8 mouse cellular contexts compared by ENCODE assay signal in the genomic region with DNA sequence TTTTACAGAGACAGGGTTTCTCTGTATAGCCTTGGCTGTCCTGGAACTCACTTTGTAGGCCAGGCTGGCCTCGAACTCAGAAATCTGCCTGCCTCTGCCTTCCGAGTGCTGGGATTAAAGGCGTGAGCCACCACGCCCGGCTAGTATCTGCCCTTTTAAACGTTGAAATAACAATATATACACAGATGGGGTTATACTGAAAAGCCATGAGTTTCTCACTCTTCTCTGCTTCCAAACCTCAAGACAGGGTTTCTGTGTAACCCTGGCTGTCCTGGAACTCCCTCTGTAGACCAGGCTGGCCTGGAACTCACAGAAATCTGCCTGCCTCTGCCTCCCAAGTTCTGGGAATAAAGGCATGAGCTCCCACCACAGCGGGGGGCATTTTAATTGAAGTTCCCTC. TPM values are rescaled to one million over a fixed set of nuclear protein-coding genes. Genes with fewer than 3 reads are reported as not detected.
DNase-seq lines count a peak whose midpoint lies in the region; ATAC-seq and TF ChIP-seq lines count a peak whose summit lies in the region.
"Not testable (repeated sequence)": the region's sequence is repeated elsewhere in the genome, so short reads cannot be mapped to it uniquely, and the experiment has no call there.

No protein-coding gene starts in this region.

- H3K4me1 ChIP-seq in ES-Bruce4 (ENCODE audit: control insufficient read depth, insufficient read depth, low read length) = not testable (repeated sequence)
- H3K4me1 ChIP-seq in forebrain, embryonic 15.5 days = peaks cover 27% of the 10 kb centered on the region
- peaks cover 22% of the 10 kb centered on the region for H3K4me1 ChIP-seq in heart, embryonic 16.5 days (ENCODE audit: control insufficient read depth, insufficient read depth, low read length)
- peaks cover 11% of the 10 kb centered on the region; the same call in 1 of the 2 replicates for H3K4me1 ChIP-seq in intestine, embryonic 15.5 days (replicated peaks)
- peaks cover 33% of the 10 kb centered on the region for H3K4me1 ChIP-seq in liver, embryonic 12.5 days
- H3K4me1 ChIP-seq in midbrain, embryonic 12.5 days = peaks cover 21% of the 10 kb centered on the region
- peaks cover 22% of the 10 kb centered on the region for H3K4me1 ChIP-seq in stomach, embryonic 14.5 days (ENCODE audit: control insufficient read depth, insufficient read depth, low read length)

- not testable (repeated sequence) for H3K36me3 ChIP-seq in ES-Bruce4 (ENCODE audit: control insufficient read depth, insufficient read depth, low read length, poor library complexity, severe bottlenecking); forebrain, embryonic 15.5 days; heart, embryonic 16.5 days (ENCODE audit: control insufficient read depth, insufficient read depth); intestine, embryonic 15.5 days; liver, embryonic 12.5 days; midbrain, embryonic 12.5 days; stomach, embryonic 14.5 days (ENCODE audit: control insufficient read depth, insufficient read depth, low read length)

- WGBS in forebrain, embryonic 15.5 days = 90% methylated on average over 7 of the region's 7 CpGs
- 86% methylated on average over 7 of the region's 7 CpGs for WGBS in heart, embryonic 16.5 days
- 81% methylated on average over 7 of the region's 7 CpGs for WGBS in intestine, embryonic 15.5 days
- 64% methylated on average over 7 of the region's 7 CpGs for WGBS in liver, embryonic 12.5 days (ENCODE audit: insufficient replicate concordance)
- 88% methylated on average over 7 of the region's 7 CpGs for WGBS in midbrain, embryonic 12.5 days
- WGBS in stomach, embryonic 14.5 days = 91% methylated on average over 7 of the region's 7 CpGs

- H3K4me3 ChIP-seq in ES-Bruce4 (ENCODE audit: low read depth, low read length); heart, embryonic 16.5 days (ENCODE audit: low read length); intestine, embryonic 15.5 days (replicated peaks); midbrain, embryonic 12.5 days: not testable (repeated sequence)
- H3K4me3 ChIP-seq in forebrain, embryonic 15.5 days = peak overlapping the region; percentile 100
- H3K4me3 ChIP-seq in liver, embryonic 12.5 days = peak overlapping the region; percentile 99
- 0 out of 2 replicates have a peak overlapping the region, but pooled peaks have one; percentile 100 for H3K4me3 ChIP-seq in stomach, embryonic 14.5 days (ENCODE audit: low read depth, low read length)

- H3K27ac ChIP-seq in ES-Bruce4 (ENCODE audit: insufficient read depth, low read length) = peak overlapping the region; percentile 64
- peak overlapping the region; percentile 99 for H3K27ac ChIP-seq in forebrain, embryonic 15.5 days (replicated peaks)
- not testable (repeated sequence) for H3K27ac ChIP-seq in heart, embryonic 16.5 days (ENCODE audit: low read length); intestine, embryonic 15.5 days; stomach, embryonic 14.5 days (ENCODE audit: low read length)
- H3K27ac ChIP-seq in liver, embryonic 12.5 days = peak overlapping the region; percentile 96
- H3K27ac ChIP-seq in midbrain, embryonic 12.5 days (replicated peaks) = peak overlapping the region; percentile 98; the same call in 1 of the 2 replicates

- ATAC-seq in forebrain, embryonic 15.5 days (replicated peaks) = 0 out of 2 replicates have a peak, but pooled peaks have one; percentile 0
- ATAC-seq in heart, embryonic 16.5 days (replicated peaks; ENCODE audit: extremely low read depth, insufficient read depth, low FRiP score); intestine, embryonic 15.5 days; liver, embryonic 12.5 days; midbrain, embryonic 12.5 days (ENCODE audit: low FRiP score, low read depth); stomach, embryonic 14.5 days (ENCODE audit: insufficient number of reproducible peaks, insufficient read depth, low FRiP score, low read depth): not testable (repeated sequence)

- not testable (repeated sequence) for TF ChIP-seq POLR2A in ES-Bruce4 (IDR thresholded peaks at IDR 0.05; ENCODE audit: insufficient read depth, low read length)

- H3K4me2 ChIP-seq in forebrain, embryonic 15.5 days (replicated peaks) = peak overlapping the region; percentile 64; the same call in 1 of the 2 replicates
- H3K4me2 ChIP-seq in heart, embryonic 16.5 days (ENCODE audit: low read depth, low read length) = peak overlapping the region; percentile 57
- peak overlapping the region; percentile 61; the same call in 1 of the 2 replicates for H3K4me2 ChIP-seq in intestine, embryonic 15.5 days (replicated peaks)
- H3K4me2 ChIP-seq in liver, embryonic 12.5 days = peak overlapping the region; percentile 75
- peak overlapping the region; percentile 74 for H3K4me2 ChIP-seq in midbrain, embryonic 12.5 days (replicated peaks)
- H3K4me2 ChIP-seq in stomach, embryonic 14.5 days (replicated peaks; ENCODE audit: low read depth, low read length) = peak overlapping the region; percentile 33; the same call in 1 of the 2 replicates

- not testable (repeated sequence) for TF ChIP-seq EP300 in ES-Bruce4 (IDR thresholded peaks at IDR 0.05; ENCODE audit: insufficient read depth, low read depth, low read length)

- H3K27me3 ChIP-seq in ES-Bruce4 (ENCODE audit: control insufficient read depth, insufficient read depth, low read length, poor library complexity, severe bottlenecking); forebrain, embryonic 15.5 days; heart, embryonic 16.5 days (ENCODE audit: control insufficient read depth, insufficient read depth, low read length); intestine, embryonic 15.5 days (replicated peaks); liver, embryonic 12.5 days (replicated peaks); midbrain, embryonic 12.5 days; stomach, embryonic 14.5 days (ENCODE audit: control insufficient read depth, insufficient read depth, low read length): not testable (repeated sequence)

- TF ChIP-seq CTCF in ES-Bruce4 (IDR thresholded peaks at IDR 0.05; ENCODE audit: low read depth, low read length) = not testable (repeated sequence)

- peak overlapping the region; percentile 98 for H3K9ac ChIP-seq in ES-Bruce4 (ENCODE audit: low read depth, poor library complexity, severe bottlenecking)
- not testable (repeated sequence) for H3K9ac ChIP-seq in forebrain, embryonic 15.5 days (replicated peaks); heart, embryonic 16.5 days (ENCODE audit: low read length); intestine, embryonic 15.5 days; midbrain, embryonic 12.5 days (replicated peaks); stomach, embryonic 14.5 days (replicated peaks; ENCODE audit: low read depth, low read length)
- peak overlapping the region; percentile 98 for H3K9ac ChIP-seq in liver, embryonic 12.5 days

- DNase-seq in cerebellum, postnatal 25 days = peak; percentile 12 to 16

- not testable (repeated sequence) for H3K9me3 ChIP-seq in ES-Bruce4 (replicated peaks; ENCODE audit: control insufficient read depth, insufficient read depth, low read length, poor library complexity, severe bottlenecking); forebrain, embryonic 15.5 days; heart, embryonic 16.5 days (replicated peaks; ENCODE audit: control insufficient read depth, low read length); intestine, embryonic 15.5 days; liver, embryonic 12.5 days (replicated peaks); midbrain, embryonic 12.5 days; stomach, embryonic 14.5 days (ENCODE audit: control insufficient read depth, low read depth, low read length)

RNA-seq across cellular contexts. Expression of a gene that starts 0.6 kb away (rescaled TPM):
- 312 and 328 TPM in 2 replicates for polyA plus RNA-seq in ES-Bruce4 (2011; ENCODE audit: insufficient read depth, insufficient read length, low read depth, missing spikeins)
- 147 and 152 TPM in 2 replicates for polyA plus RNA-seq in forebrain, embryonic 15.5 days (2015; fragmentation: Nextera tagmentation; extraction: Ambion mirVana)
- polyA plus RNA-seq in heart, embryonic 16.5 days (2015; fragmentation: Nextera tagmentation; extraction: Ambion mirVana) = 60.9 and 69.8 TPM in 2 replicates
- 81.4 and 82.9 TPM in 2 replicates for polyA plus RNA-seq in intestine, embryonic 15.5 days (2015; fragmentation: Nextera tagmentation; extraction: Ambion mirVana)
- 57.7 and 63.0 TPM in 2 replicates for polyA plus RNA-seq in liver, embryonic 12.5 days (2016; fragmentation: Nextera tagmentation; extraction: Ambion mirVana)
- polyA plus RNA-seq in midbrain, embryonic 12.5 days (2016; fragmentation: Nextera tagmentation; extraction: Ambion mirVana) = 160 and 162 TPM in 2 replicates
- polyA plus RNA-seq in stomach, embryonic 14.5 days (2014; fragmentation: Nextera tagmentation; extraction: Ambion mirVana) = 61.2 and 65.1 TPM in 2 replicates

RNA-seq across cellular contexts. Expression of a gene that starts 49.7 kb away (rescaled TPM):
- polyA plus RNA-seq in ES-Bruce4 (2011; ENCODE audit: insufficient read depth, insufficient read length, low read depth, missing spikeins) = 78.2 and 85.8 TPM in 2 replicates
- polyA plus RNA-seq in forebrain, embryonic 15.5 days (2015; fragmentation: Nextera tagmentation; extraction: Ambion mirVana) = 36.5 and 39.8 TPM in 2 replicates
- polyA plus RNA-seq in heart, embryonic 16.5 days (2015; fragmentation: Nextera tagmentation; extraction: Ambion mirVana) = 33.1 and 33.5 TPM in 2 replicates
- polyA plus RNA-seq in intestine, embryonic 15.5 days (2015; fragmentation: Nextera tagmentation; extraction: Ambion mirVana) = 83.1 and 96.8 TPM in 2 replicates
- polyA plus RNA-seq in liver, embryonic 12.5 days (2016; fragmentation: Nextera tagmentation; extraction: Ambion mirVana) = 32.0 and 33.7 TPM in 2 replicates
- 114 and 122 TPM in 2 replicates for polyA plus RNA-seq in midbrain, embryonic 12.5 days (2016; fragmentation: Nextera tagmentation; extraction: Ambion mirVana)
- polyA plus RNA-seq in stomach, embryonic 14.5 days (2014; fragmentation: Nextera tagmentation; extraction: Ambion mirVana) = 85.5 and 86.8 TPM in 2 replicates

RNA-seq across cellular contexts. Expression of a gene that starts 54.6 kb away (rescaled TPM):
- 4.0 and 4.2 TPM in 2 replicates for polyA plus RNA-seq in ES-Bruce4 (2011; ENCODE audit: insufficient read depth, insufficient read length, low read depth, missing spikeins)
- polyA plus RNA-seq in forebrain, embryonic 15.5 days (2015; fragmentation: Nextera tagmentation; extraction: Ambion mirVana) = 8.7 and 10.5 TPM in 2 replicates
- polyA plus RNA-seq in heart, embryonic 16.5 days (2015; fragmentation: Nextera tagmentation; extraction: Ambion mirVana) = 7.5 and 9.9 TPM in 2 replicates
- polyA plus RNA-seq in intestine, embryonic 15.5 days (2015; fragmentation: Nextera tagmentation; extraction: Ambion mirVana) = 10.0 and 11.9 TPM in 2 replicates
- 3.2 and 4.3 TPM in 2 replicates for polyA plus RNA-seq in liver, embryonic 12.5 days (2016; fragmentation: Nextera tagmentation; extraction: Ambion mirVana)
- 6.1 and 6.5 TPM in 2 replicates for polyA plus RNA-seq in midbrain, embryonic 12.5 days (2016; fragmentation: Nextera tagmentation; extraction: Ambion mirVana)
- 12.7 and 13.3 TPM in 2 replicates for polyA plus RNA-seq in stomach, embryonic 14.5 days (2014; fragmentation: Nextera tagmentation; extraction: Ambion mirVana)
